Mouse (Mus musculus) liver, adult 2 months (tissue): Measurements from ENCODE around the gene Sat2. TPM values are rescaled to one million over a fixed set of nuclear protein-coding genes. Genes with fewer than 3 reads are reported as not detected.

ENCODE experiments used
- DNase-seq: peaks from one replicate; pipeline ENCODE4 v3.0.0-alpha.2; 2011; ENCODE audit warnings: low read depth, low spot score; ENCODE audit errors: extremely low read depth
- H3K27ac ChIP-seq: fragments of 200-500 bp; replicated peaks from 2 replicates; pipeline ENCODE4 v1.5.1; 2012; ENCODE audit warnings: low read depth, mild to moderate bottlenecking, control low read depth, inconsistent platforms, low read length; ENCODE audit not compliant: insufficient read depth
- H3K27me3 ChIP-seq: fragments of 200-500 bp; 2 replicates; pipeline ENCODE4 v1.6.1; 2012; ENCODE audit warnings: mild to moderate bottlenecking, moderate library complexity, low read length, inconsistent platforms; ENCODE audit not compliant: control insufficient read depth, insufficient read depth
- H3K36me3 ChIP-seq: fragments of 200-500 bp; 2 replicates; pipeline ENCODE4 v1.6.1; 2012; ENCODE audit warnings: low read length, inconsistent platforms; ENCODE audit not compliant: control insufficient read depth, insufficient read depth
- H3K4me1 ChIP-seq: fragments of 200-500 bp; 2 replicates; pipeline ENCODE4 v1.6.1; 2011; ENCODE audit warnings: low read length; ENCODE audit not compliant: control insufficient read depth, insufficient read depth
- H3K4me3 ChIP-seq: fragments of 200-500 bp; 2 replicates; pipeline ENCODE4 v1.5.1; 2011; ENCODE audit warnings: low read depth, mild to moderate bottlenecking, control low read depth, low read length, moderate library complexity; ENCODE audit not compliant: insufficient read depth
- H3K79me2 ChIP-seq: fragments of 200-500 bp; 2 replicates; pipeline ENCODE4 v1.6.1; 2012; ENCODE audit warnings: inconsistent platforms, mild to moderate bottlenecking, low read length, moderate library complexity; ENCODE audit not compliant: control insufficient read depth, insufficient read depth
- H3K9ac ChIP-seq: fragments of 200-500 bp; 2 replicates; pipeline ENCODE4 v1.6.1; 2012; ENCODE audit warnings: low read depth, mild to moderate bottlenecking, control low read depth, inconsistent platforms, low read length
- CTCF ChIP-seq: fragments of 200-500 bp; IDR thresholded peaks from 2 replicates; pipeline ENCODE4 v1.5.1; 2011; ENCODE audit warnings: low read depth, low read length, control low read depth
- POLR2A ChIP-seq: fragments of 200-500 bp; IDR thresholded peaks from 2 replicates; pipeline ENCODE4 v1.6.1; 2011; ENCODE audit warnings: low read length, control low read depth; ENCODE audit not compliant: insufficient read depth; ENCODE audit errors: extremely low read depth
- WGBS: fragments of 180-500 bp; shearing (Covaris S2); methylation state at CpG from one replicate; pipeline ENCODE4 v1.1.7; 2018; 5-methylcytosine and 5-hydroxymethylcytosine counted together
- polyA plus RNA-seq: library from polyadenylated mRNA; depleted of rRNA; stranded (reverse); fragments of >200 nt; gene quantifications from 2 replicates; pipeline ENCODE4 v1.2.3, GENCODE M21; 2012
- total RNA-seq: library from RNA; depleted of rRNA; stranded (reverse); fragments of >200 nt; gene quantifications from 2 replicates; pipeline ENCODE4 v1.2.3, GENCODE M21; 2014

The Sat2 gene
- total and polyA plus RNA-seq, 2 experiments: 12.8 to 19.4 TPM

GRCm38 (mm10) chr11:69664841-69665240 is 43.0 kb downstream of the Sat2 start:
- no peak for DNase-seq
- no peak overlapping the region for H3K27ac ChIP-seq
- H3K36me3 ChIP-seq: peaks cover 26% of the 10 kb centered on the region
- no peaks in the 10 kb centered on the region; the same call in 1 of the 2 replicates for H3K79me2 ChIP-seq
- H3K9ac ChIP-seq: no peak overlapping the region
- TF ChIP-seq POLR2A (no peak), CTCF (no peak)
- H3K4me3 ChIP-seq: no peak overlapping the region
- WGBS: 87% methylated on average over 7 of the region's 7 CpGs
- peaks cover 9% of the 10 kb centered on the region for H3K4me1 ChIP-seq
- no peaks in the 10 kb centered on the region for H3K27me3 ChIP-seq

- no peak for DNase-seq
- Histone ChIP-seq H3K4me1 (peaks cover 12% of the 10 kb centered on the region), H3K9ac (peak overlapping the region; percentile 16), H3K27me3 (no peaks in the 10 kb centered on the region), H3K4me3 (peak overlapping the region; percentile 23), H3K36me3 (peaks cover 32% of the 10 kb centered on the region), H3K79me2 (no peaks in the 10 kb centered on the region; the same call in 1 of the 2 replicates), H3K27ac (0 out of 2 replicates have a peak overlapping the region, but pooled peaks have one; percentile 10)
- TF ChIP-seq POLR2A: no peak
- no peak for TF ChIP-seq CTCF
- WGBS: 66% methylated on average over 9 of the region's 9 CpGs
These were observed 43.7 kb downstream of the Sat2 start for GRCm38 (mm10) chr11:69665457-69665960.

DNA sequence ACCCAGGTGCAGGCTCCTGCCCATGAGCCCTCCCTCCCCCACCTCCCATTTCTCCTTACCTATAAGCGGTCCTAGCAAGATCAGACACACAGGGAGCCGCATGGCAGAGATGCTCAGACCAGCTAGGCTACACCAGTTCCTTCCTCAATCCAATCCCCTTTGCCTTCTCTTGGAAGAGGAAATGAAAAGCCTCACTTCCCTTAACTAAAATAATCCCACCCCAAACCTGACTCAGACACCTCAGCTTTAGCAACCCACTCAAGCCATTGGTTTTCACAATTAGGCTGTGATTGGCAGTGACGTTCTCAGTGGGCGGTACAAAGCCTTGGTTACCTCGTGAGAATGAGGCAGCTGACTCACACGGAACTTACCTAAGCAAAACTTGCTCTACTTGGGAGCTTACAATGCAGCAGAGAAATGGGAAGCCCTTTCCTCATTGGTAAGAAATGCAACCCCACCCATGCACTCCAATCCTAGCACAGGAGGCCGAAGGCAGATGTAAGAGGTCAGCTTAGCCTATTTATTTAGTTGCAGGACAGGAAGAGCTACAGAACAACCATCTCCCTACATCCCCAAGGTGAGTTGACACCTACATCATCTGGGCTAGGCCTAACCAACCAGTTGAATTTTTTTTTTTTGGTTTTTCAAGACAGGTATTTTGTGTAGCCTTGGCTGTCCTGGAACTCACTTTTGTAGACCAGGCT is 44.3 kb downstream of the Sat2 start, which contains the start of gene Cd68:
Gene Cd68, minus strand, starts transcription at position 193 of the 704 bp plus-strand sequence.
- Histone ChIP-seq H3K9ac (peak within 1 kb of the TSS; percentile 16), H3K4me1 (peaks cover 16% of the 10 kb centered on the region)
- 49% methylated on average over 7 of the region's 7 CpGs for WGBS

DNA sequence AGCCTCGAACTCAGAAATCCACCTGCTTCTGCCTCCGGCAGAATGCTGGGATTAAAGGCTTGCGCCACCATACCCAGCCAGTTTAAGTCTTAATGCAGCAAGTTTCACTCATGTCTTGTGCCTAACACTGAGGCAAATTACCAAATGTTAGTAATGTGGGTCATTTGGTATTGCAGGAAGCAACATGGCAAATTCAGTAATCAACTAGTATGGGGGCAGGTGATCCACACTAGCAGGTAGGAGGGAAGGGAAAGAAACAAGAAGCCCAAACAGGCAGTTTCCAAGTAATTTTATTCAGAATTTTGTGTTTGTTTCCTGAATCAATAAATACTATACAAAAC is 44.8 kb downstream of the Sat2 start:
- no peak overlapping the region for H3K4me3 ChIP-seq
- no peak overlapping the region for H3K27ac ChIP-seq
- peaks cover 11% of the 10 kb centered on the region for H3K4me1 ChIP-seq
- no peaks in the 10 kb centered on the region for H3K27me3 ChIP-seq
- H3K9ac ChIP-seq: no peak overlapping the region
- peaks cover 35% of the 10 kb centered on the region for H3K36me3 ChIP-seq
- TF ChIP-seq POLR2A: no peak
- no peak for TF ChIP-seq CTCF
- WGBS: 89% methylated on average over 3 of the region's 3 CpGs
- DNase-seq: no peak
- peaks cover 6% of the 10 kb centered on the region; the same call in 1 of the 2 replicates for H3K79me2 ChIP-seq

More for the DNA sequence above, 44.3 kb downstream of the Sat2 start, which contains the start of gene Cd68:
- Histone ChIP-seq H3K79me2 (peaks cover 4% of the 10 kb centered on the region; the same call in 1 of the 2 replicates), H3K27ac (peak within 1 kb of the TSS; percentile 10; the same call in 1 of the 2 replicates), H3K27me3 (no peaks in the 10 kb centered on the region), H3K36me3 (peaks cover 35% of the 10 kb centered on the region), H3K4me3 (peak within 1 kb of the TSS; percentile 23)
- peak; percentile 64 for DNase-seq
- TF ChIP-seq CTCF (no peak), POLR2A (no peak)

GRCm38 (mm10) chr11:69670786-69671725 is 49.2 kb downstream of the Sat2 start:
- H3K79me2 ChIP-seq: peaks cover 10% of the 10 kb centered on the region; the same call in 1 of the 2 replicates
- peak overlapping the region; percentile 98 for H3K4me3 ChIP-seq
- H3K4me1 ChIP-seq: peaks cover 9% of the 10 kb centered on the region
- WGBS: under 1% methylated on average over 59 of the region's 61 CpGs
- DNase-seq: peak; percentile 81
- H3K36me3 ChIP-seq: peaks cover 49% of the 10 kb centered on the region
- H3K9ac ChIP-seq: peak overlapping the region; percentile 99
- peak; percentile 70 for TF ChIP-seq POLR2A
- no peak for TF ChIP-seq CTCF
- peak overlapping the region; percentile 95 for H3K27ac ChIP-seq
- no peaks in the 10 kb centered on the region for H3K27me3 ChIP-seq
